Mouse (Mus musculus) kidney, adult 2 months (tissue): ENCODE measurements around the gene Krt84.

ENCODE experiments used
- CTCF ChIP-seq: fragments of 200-500 bp; conservative IDR thresholded peaks from 2 replicates; pipeline ENCODE4 v1.5.1; 2011; ENCODE audit warnings: low read depth, mild to moderate bottlenecking, control low read depth, low read length, moderate library complexity, mixed read lengths; ENCODE audit not compliant: insufficient read depth, insufficient read length
- POLR2A ChIP-seq: fragments of 200-500 bp; IDR thresholded peaks from one replicate; pipeline ENCODE4 v1.6.1; 2011; ENCODE audit warnings: low read depth, low read length, control low read depth

- TF ChIP-seq POLR2A (no peak), CTCF (no peak; the same call in 1 of the 2 replicates)
Observed at GRCm38 (mm10) chr15:101479007-101479665, 53.5 kb downstream of the Krt84 start.
